Mouse (Mus musculus) embryo, embryonic 10.5 days (tissue): Measurements from ENCODE around the gene A430005L14Rik.

Source experiments
- DNase-seq: peaks from one replicate; pipeline ENCODE4 v3.0.0-alpha.2; 2015; ENCODE audit warnings: low spot score

A430005L14Rik gene

DNA sequence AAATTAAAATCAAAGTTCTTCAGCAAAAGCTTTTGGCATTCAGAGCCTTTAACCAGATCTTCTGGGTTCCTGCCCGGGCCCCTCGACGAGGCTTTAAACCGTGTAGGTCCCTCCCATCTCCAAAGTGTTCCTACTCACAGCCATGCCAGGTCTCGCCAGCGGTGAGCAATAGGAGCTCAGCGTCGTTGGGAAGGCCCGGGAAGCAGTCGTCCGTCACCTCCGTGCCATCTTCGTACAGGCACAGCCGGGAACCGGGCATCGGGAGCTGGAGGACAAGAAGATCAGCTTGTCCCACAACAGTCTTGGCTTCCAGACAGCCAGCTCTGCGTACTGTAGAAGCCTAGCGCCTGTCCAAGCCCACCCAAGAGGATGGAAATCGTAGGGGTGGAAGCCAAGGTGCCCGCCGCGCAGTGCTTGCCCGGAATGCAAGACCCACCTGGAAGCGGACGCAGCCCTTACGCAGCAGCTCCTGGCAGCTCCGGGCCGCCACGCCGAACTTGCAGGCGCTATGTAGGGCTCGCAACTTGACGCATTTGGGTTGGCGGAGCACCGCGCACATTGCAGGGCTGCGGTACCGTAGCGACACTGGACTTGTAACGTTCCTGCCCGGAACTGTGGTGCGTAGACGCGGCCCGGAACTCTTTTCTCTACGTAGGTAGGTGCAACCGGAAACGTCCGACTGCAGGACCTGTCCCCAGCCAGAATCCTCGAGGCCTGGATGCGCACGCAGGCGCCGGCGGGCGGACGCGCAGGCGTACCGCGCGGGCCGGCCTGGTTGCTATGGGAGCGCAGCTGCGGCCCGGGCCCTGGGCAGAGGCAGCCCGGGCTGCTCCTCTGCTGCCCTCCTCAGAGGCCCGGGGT lies 17.6 kb downstream of the A430005L14Rik start, which contains the start of the genes Dffb and Cep104:
Dffb (minus strand) TSS at position 696 of the 861 bp plus-strand sequence.
Cep104 (plus strand) TSS at position 764 of the 861 bp plus-strand sequence.
- peak; percentile 95 for DNase-seq

DNA sequence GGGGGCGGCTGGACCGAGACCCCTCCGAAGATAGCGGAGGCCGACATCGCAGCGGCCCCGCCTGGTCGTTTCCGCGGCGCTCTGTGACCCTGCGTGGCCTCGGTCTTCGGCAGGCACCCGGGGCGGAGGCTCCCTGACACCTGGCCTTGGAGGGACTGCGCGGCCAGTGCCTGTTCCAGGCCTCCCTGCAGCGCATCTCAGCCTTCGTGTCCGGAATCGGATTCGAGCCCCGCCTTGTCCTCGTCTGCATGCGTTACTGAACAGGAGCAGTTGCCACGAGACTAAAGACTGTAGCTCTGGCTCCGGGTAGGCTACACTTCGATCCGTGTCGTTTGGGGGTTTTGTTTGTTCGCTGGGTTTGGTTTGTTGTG lies 18.2 kb downstream of the A430005L14Rik start:
- no peak for DNase-seq

DNA sequence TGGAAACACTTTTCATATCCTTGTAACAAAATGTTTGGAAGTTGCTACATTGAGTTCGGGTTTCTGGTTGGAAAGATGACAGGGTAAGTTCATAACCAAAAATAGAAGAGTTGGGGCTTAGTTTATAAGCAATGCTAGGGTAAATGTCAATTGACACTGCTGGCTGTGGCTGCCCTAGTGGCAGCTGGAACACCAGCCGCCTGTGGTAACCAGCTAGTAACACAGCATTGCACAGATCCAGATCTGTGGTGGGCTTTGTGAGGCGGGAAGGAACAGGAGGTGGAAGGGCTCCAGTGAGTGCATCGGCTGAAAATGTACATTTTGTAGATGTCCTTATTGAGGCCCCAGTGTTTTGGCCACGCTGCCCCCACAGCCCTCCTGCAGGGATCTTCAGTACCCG lies 18.7 kb downstream of the A430005L14Rik start:
- peak; percentile 12 for DNase-seq

DNA sequence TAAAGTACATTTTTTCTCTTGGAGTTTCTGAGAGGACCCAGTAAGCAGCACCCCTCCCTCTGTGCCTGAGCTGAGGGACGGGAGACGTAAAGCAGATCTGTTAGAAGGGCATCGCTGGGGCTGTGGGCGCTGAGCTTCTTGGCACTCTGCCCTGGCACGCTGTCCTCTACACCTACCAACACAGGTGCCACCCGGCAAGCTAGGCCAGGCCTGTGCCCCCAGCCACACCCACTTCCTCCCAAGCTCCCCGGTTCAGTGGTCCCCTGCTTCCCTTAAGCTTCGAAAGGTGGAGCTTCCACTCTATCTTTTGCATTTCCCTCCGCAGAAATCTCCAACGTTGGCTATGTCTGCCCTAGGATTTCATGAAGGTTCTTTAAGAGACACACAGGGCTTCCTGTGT lies 22.2 kb downstream of the A430005L14Rik start:
- DNase-seq: no peak

DNA sequence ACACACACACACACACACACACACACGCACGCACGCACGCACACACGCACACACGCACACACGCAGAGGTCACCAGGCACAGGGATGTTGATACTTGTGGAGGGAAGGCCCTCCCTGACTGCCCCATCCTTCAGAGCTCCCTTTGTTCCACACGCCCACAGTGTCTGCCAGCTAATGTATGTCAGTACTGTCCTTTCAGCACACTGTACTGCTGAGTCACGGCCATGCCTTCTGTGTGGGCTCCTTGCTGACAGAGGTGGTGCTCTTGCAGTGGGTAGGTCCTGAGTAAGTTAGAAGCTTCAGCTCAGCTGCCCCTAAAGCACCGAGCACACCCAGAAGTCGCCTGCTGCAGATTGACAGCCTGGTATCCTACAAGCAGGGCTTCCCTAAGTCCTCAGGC lies 23.4 kb downstream of the A430005L14Rik start:
- DNase-seq: no peak

DNA sequence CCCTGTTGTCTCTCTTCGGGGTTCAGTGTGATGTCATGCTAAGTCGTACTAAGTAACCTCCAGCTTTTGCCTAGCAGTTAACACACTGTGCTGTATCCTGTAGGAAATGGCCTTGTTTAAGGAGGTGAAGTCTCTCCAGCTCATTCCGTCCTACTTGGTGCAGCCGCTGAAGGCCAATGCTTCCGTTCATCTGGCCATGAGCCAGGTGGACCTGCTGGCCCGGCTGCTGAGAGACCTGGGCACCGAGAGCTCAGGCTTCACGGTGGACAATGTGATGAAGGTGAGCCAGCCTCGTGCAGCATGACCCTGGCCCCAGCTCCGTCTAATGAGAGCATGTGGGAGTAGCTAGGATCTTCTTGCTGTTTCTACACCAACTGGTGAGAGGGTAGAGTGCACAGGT lies 35.7 kb downstream of the A430005L14Rik start:
- DNase-seq: no peak

DNA sequence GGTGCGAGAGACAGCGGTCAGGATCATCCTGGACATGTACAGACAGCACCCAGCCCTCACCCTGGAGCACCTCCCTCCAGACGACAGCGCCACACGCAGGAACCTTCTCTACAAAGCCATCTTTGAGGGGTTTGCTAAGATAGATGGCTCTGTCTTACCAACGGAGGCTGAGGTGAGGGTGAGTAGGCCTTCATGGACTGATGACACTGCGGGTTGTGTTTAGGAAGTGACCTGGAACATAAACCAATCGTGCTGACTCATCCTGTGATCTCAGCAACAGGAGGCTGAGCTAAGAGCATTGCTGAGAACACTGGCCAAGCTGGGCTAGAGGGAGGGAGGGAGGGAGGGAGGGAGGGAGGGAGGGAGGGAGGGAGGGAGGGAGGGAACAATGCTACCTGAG lies 36.5 kb downstream of the A430005L14Rik start:
- DNase-seq: no peak

DNA sequence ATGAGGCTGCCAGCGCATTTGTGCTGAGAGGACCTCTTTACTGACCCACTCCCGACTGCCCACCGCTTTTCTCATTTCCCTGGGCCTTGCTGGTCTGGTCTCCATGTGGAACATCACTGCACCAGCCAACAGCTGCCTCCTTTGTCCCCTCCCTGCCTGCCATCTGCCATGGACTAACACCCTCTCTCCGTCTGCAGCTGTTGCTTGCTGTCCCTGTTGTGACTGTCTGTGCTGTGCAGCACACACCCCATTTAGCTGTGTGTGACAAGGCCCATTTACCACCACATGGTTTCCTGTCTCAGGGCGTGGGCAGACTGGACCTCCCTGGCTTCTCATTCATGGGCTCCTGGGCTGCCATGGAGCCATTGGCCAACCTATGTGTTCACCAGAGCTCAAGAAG lies 48.5 kb downstream of the A430005L14Rik start:
- no peak for DNase-seq

DNA sequence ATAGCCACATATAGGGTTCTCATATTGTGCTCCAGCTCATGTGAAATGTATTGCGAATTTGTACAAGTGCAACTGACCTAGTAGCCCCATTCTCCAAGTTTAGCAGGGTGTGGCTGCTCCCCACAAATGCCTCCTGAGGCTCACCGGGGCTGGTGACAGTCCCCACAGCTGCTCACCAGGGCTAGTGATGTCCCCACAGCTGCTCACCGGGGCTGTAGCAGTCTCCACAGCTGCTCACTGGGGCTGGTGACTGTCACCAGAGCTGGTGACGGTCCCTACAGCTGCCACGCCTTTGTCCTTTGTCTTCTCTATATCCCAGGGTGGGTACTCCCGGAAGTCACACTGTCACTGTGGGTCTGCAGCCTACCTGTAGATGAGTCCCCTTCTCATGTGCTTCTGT lies 49.2 kb downstream of the A430005L14Rik start:
- no peak for DNase-seq

DNA sequence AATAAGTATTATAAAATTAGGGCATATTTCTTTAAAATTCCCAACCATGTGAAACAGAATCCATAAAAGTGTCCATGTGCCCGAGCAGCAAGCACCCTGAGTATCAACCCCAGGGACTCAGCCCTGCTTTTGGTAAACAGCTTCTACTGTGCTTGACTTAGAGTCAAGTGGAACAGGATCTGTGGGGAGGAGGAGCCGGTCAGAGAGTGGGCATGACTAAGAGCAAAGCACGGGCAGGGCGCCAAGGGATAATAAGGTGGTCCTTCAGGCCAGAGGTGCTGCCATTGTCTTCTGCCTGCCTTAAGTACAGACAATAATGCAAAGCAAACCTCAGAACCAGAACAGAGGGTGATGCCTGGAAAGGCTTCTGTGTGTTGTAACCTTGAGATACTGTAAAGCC lies 50.7 kb downstream of the A430005L14Rik start:
- DNase-seq: no peak

DNA sequence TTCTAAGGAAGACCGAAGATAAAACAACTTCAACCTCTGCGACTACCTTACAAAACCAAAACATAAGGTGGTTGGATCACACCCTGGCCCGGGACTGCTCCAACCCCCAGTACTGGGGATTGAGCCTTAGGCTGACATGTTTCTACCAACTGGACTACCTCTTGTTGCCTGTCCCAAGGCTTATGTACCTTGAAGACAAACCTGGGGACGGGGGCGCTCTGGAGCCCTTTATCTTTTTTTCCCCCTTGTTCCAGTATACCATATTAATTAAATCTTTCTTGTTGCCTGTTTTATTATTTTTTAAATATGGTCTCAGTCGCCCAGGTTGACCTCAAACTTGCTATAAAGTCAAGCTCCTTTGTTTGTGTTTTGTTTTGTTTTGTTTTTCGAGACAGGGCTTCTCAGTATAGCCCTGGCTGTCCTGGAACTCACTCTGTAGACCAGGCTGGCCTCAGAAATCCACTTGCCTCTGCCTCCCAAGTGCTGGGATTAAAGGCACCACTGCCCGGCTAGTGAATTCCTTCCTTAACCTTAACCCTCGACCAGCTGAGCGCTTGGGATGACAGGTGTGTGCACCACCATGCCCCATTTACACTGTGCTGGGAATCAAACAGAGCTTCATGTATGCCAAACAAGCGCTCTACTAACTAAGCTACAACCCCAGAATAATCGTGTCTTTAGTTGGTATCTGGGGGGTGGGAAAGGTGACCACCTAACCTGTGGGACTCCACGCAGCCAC lies 54.0 kb downstream of the A430005L14Rik start:
- no peak for DNase-seq
